Mouse (Mus musculus) G1E (cell line): ENCODE data around the gene Trdmt1.

Experiments
- CTCF ChIP-seq: IDR thresholded peaks from 2 replicates; pipeline ENCODE4 v1.5.1; 2012; ENCODE audit warnings: low read depth, low read length, inconsistent platforms, mixed read lengths
- GATA1 ChIP-seq: IDR thresholded peaks from 2 replicates; pipeline ENCODE4 v1.6.1; 2012; ENCODE audit warnings: borderline replicate concordance, low read length, inconsistent platforms, mixed read lengths

DNA sequence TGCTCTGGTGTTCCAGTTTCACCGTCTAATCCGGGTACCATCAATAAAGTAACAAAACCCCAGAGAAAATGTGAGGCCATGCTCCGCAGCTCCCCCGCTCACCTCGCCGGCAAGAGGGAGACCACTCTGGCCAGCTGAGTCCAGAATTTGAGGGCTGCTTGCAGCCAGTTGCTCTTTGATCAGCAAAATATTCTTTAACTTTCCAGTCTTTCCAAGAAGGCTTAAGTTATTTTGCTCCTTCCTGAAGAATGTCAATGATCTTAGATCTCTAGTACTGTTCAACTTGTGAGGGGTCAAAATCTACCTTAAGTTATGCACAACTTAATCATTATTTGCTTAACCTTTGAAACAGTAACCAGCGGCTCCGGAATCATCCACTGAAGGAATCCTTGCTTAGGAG is 52.7 kb downstream of the Trdmt1 start, which contains the start of gene Cubn:
- TF ChIP-seq CTCF (no peak), GATA1 (no peak)
